Mouse (Mus musculus) erythroblast, embryonic 14.5 days (primary cell): ENCODE measurements around the gene Dnlz.

Experiments used
- GATA1 ChIP-seq: IDR thresholded peaks from 2 replicates; pipeline ENCODE4 v1.6.1; 2012; ENCODE audit warnings: low read length, inconsistent platforms, mixed read lengths
- TAL1 ChIP-seq: IDR thresholded peaks from 3 replicates; pipeline ENCODE4 v1.6.1; 2012; ENCODE audit warnings: low read length, inconsistent platforms, mixed read lengths

GRCm38 (mm10) chr2:26329402-26329801 lies 22.5 kb downstream of the Dnlz start:
- TF ChIP-seq GATA1 (no peak), TAL1 (no peak)
